In the genomic region with DNA sequence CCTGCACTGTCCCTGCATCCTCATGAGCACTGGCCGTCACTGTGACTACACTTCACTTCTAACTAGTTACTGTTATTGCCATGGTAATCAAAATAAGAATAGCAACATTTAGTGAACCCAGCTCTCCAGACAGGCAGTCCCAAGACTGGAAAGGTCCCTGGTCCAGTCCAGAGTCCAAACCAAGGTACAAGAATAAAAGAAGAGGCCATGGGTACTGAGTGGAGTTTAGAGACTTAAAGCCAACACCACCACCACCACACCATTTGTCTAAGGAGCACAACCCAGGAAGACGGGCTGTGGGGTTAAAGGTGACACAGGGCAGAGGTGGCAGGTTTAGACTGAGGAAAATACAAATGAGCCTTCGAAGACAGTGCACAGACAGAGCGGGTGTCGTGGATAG, we compare ENCODE assay signal across 9 mouse cellular contexts.
"Had no signal": no experiment of that assay in that cellular context is flagged by ENCODE, and none has a peak within 500 bp of the region (broad histone marks: within the 10 kb centered on the region; RNA-seq: fewer than 3 reads in every experiment).

No protein-coding gene starts in this region.

- H3K27ac ChIP-seq: layer of hippocampus, adult 2 months; liver, embryonic 13.5 days had no signal

- H3K4me3 ChIP-seq: layer of hippocampus, adult 2 months; liver, embryonic 13.5 days had no signal

- DNase-seq: layer of hippocampus, adult 9-11 months; liver, embryonic 13.5 days; lung, adult 2 months; lung, postnatal 14 days; midbrain, embryonic 14.5 days; thymus, adult 18-20 months; thymus, postnatal 36 days had no signal

- H3K9me3 ChIP-seq: liver, embryonic 13.5 days had no signal

- H3K27me3 ChIP-seq: liver, embryonic 13.5 days had no signal

- H3K9ac ChIP-seq: liver, embryonic 13.5 days had no signal

- H3K4me2 ChIP-seq: liver, embryonic 13.5 days; midbrain, embryonic 11.5 days had no signal
